Mouse (Mus musculus) megakaryocyte-erythroid progenitor cell, adult 5-6 weeks (primary cell): ENCODE measurements around the gene Trp53rka. TPM values are rescaled to one million over a fixed set of nuclear protein-coding genes. Genes with fewer than 3 reads are reported as not detected.

Source experiments
- total RNA-seq, 2 experiments: library from RNA; stranded (forward) in 1 of 2; stranded (reverse) in 1 of 2; fragments of 200-1000, 215-1000 nt in 1 of 2; fragments of >200 nt in 1 of 2; fragmentation: Nextera tagmentation in 1 of 2; gene quantifications; 2 replicates each; pipeline ENCODE4 v1.2.3; 2014 to 2017

Trp53rka gene
- total RNA-seq, 2 experiments from 2014 or later = 6.4 to 18.9 TPM

Other genes starting within 250 kb of the Trp53rka start
- gene Slc35c2, start 205.5 kb downstream of the Trp53rka start, total RNA-seq (2014; fragmentation: Nextera tagmentation) = 23.8 and 53.9 TPM in 2 replicates
- 15.9 and 21.0 TPM in 2 replicates for gene Slc35c2, start 205.5 kb downstream of the Trp53rka start, total RNA-seq (2017)
- 23.5 and 31.5 TPM in 2 replicates for gene Elmo2, start 166.8 kb downstream of the Trp53rka start, total RNA-seq (2014; fragmentation: Nextera tagmentation)
- 11.6 and 16.4 TPM in 2 replicates for gene Elmo2, start 166.8 kb downstream of the Trp53rka start, total RNA-seq (2017)
- gene Zfp663, start 124.6 kb downstream of the Trp53rka start, total RNA-seq (2014; fragmentation: Nextera tagmentation) = not detected in 2 replicates
- gene Zfp663, start 124.6 kb downstream of the Trp53rka start, total RNA-seq (2017) = not detected in 2 replicates
- not detected in 2 replicates for gene Zfp334, start 105.1 kb downstream of the Trp53rka start, total RNA-seq (2014; fragmentation: Nextera tagmentation)
- gene Zfp334, start 105.1 kb downstream of the Trp53rka start, total RNA-seq (2017) = not detected in 2 replicates
- not detected in 2 replicates for gene Ocstamp, start 92.9 kb downstream of the Trp53rka start, total RNA-seq (2014; fragmentation: Nextera tagmentation)
- gene Ocstamp, start 92.9 kb downstream of the Trp53rka start, total RNA-seq (2017) = not detected in 2 replicates
- gene Slc13a3, start 20.1 kb downstream of the Trp53rka start, total RNA-seq (2014; fragmentation: Nextera tagmentation) = not detected in 2 replicates
- gene Slc13a3, start 20.1 kb downstream of the Trp53rka start, total RNA-seq (2017) = not detected in 2 replicates
- not detected in 2 replicates for gene Slc2a10, start 10.5 kb upstream of the Trp53rka start, total RNA-seq (2014; fragmentation: Nextera tagmentation)
- gene Slc2a10, start 10.5 kb upstream of the Trp53rka start, total RNA-seq (2017) = not detected in 2 replicates
- gene Eya2, start 101.7 kb upstream of the Trp53rka start, total RNA-seq (2014; fragmentation: Nextera tagmentation) = 1.6 and 3.9 TPM in 2 replicates
- 4.8 and 12.9 TPM in 2 replicates for gene Eya2, start 101.7 kb upstream of the Trp53rka start, total RNA-seq (2017)